Mouse (Mus musculus): ENCODE measurements around the gene Tmem54. TPM values are rescaled to one million over a fixed set of nuclear protein-coding genes. Genes with fewer than 3 reads are reported as not detected.

The Tmem54 gene
- polyA plus RNA-seq, 1 experiment from 2014 or later: 5.6 TPM

- H3K36me3 ChIP-seq: peaks cover 58% of the 10 kb centered on the region
Measured at GRCm38 (mm10) chr4:129158549-129158948, 53.2 kb downstream of the Tmem54 start.

GRCm38 (mm10) chr4:129161076-129161475 lies 55.7 kb downstream of the Tmem54 start:
- WGBS: 86% methylated on average over 1 of the region's 1 CpGs
- H3K9me3 ChIP-seq: no peaks in the 10 kb centered on the region
- H3K4me1 ChIP-seq: peaks cover 8% of the 10 kb centered on the region
- no peaks in the 10 kb centered on the region for H3K27me3 ChIP-seq (ENCODE audit: insufficient read depth, poor library complexity, severe bottlenecking)
- H3K4me3 ChIP-seq: no peak overlapping the region
- no peak overlapping the region for H3K27ac ChIP-seq
- peaks cover 61% of the 10 kb centered on the region for H3K36me3 ChIP-seq
- DNase-seq (ENCODE audit: low spot score): no peak

More at GRCm38 (mm10) chr4:129158549-129158948, 53.2 kb downstream of the Tmem54 start:
- Histone ChIP-seq H3K9me3 (no peaks in the 10 kb centered on the region), H3K27ac (no peak overlapping the region), H3K4me3 (no peak overlapping the region), H3K4me1 (peaks cover 8% of the 10 kb centered on the region), H3K27me3 (ENCODE audit: insufficient read depth, poor library complexity, severe bottlenecking) (no peaks in the 10 kb centered on the region)
- no peak for DNase-seq (ENCODE audit: low spot score)
- WGBS: 41% methylated on average over 3 of the region's 3 CpGs

Other genes starting within 250 kb of the Tmem54 start
- gene Trim62, start 222.0 kb upstream of the Tmem54 start, polyA plus RNA-seq (2016; fragmentation: Nextera tagmentation; extraction: Ambion mirVana): 4.1 and 6.5 TPM in 2 replicates
- 4.0 and 4.7 TPM in 2 replicates for gene Azin2, start 143.1 kb upstream of the Tmem54 start, polyA plus RNA-seq (2016; fragmentation: Nextera tagmentation; extraction: Ambion mirVana)
- 189 and 215 TPM in 2 replicates for gene Ak2, start 113.6 kb upstream of the Tmem54 start, polyA plus RNA-seq (2016; fragmentation: Nextera tagmentation; extraction: Ambion mirVana)
- 5.3 and 6.8 TPM in 2 replicates for gene Rnf19b, start 47.3 kb upstream of the Tmem54 start, polyA plus RNA-seq (2016; fragmentation: Nextera tagmentation; extraction: Ambion mirVana)
- 1.4 TPM in 1 of 2 replicates, not detected in the other for gene Hpca, start 16.5 kb downstream of the Tmem54 start, polyA plus RNA-seq (2016; fragmentation: Nextera tagmentation; extraction: Ambion mirVana)
- 3.3 and 3.9 TPM in 2 replicates for gene Fndc5, start 31.5 kb downstream of the Tmem54 start, polyA plus RNA-seq (2016; fragmentation: Nextera tagmentation; extraction: Ambion mirVana)
- gene S100pbp, start 84.2 kb downstream of the Tmem54 start, polyA plus RNA-seq (2016; fragmentation: Nextera tagmentation; extraction: Ambion mirVana): 19.9 and 20.1 TPM in 2 replicates
- gene Yars, start 84.2 kb downstream of the Tmem54 start, polyA plus RNA-seq (2016; fragmentation: Nextera tagmentation; extraction: Ambion mirVana): 75.8 and 84.8 TPM in 2 replicates
- gene C77080, start 155.9 kb downstream of the Tmem54 start, polyA plus RNA-seq (2016; fragmentation: Nextera tagmentation; extraction: Ambion mirVana): 1.1 and 2.7 TPM in 2 replicates
- gene Sync, start 182.1 kb downstream of the Tmem54 start, polyA plus RNA-seq (2016; fragmentation: Nextera tagmentation; extraction: Ambion mirVana): 0.42 and 1.2 TPM in 2 replicates
- gene Rbbp4, start 229.8 kb downstream of the Tmem54 start, polyA plus RNA-seq (2016; fragmentation: Nextera tagmentation; extraction: Ambion mirVana): 329 and 377 TPM in 2 replicates
- gene Zbtb8os, start 230.1 kb downstream of the Tmem54 start, polyA plus RNA-seq (2016; fragmentation: Nextera tagmentation; extraction: Ambion mirVana): 50.0 and 58.8 TPM in 2 replicates